Mouse (Mus musculus) lung, adult 2 months (tissue): Measurements from ENCODE around the gene Ky. TPM values are rescaled to one million over a fixed set of nuclear protein-coding genes. Genes with fewer than 3 reads are reported as not detected.

Source experiments
- DNase-seq: peaks from one replicate; pipeline ENCODE4 v3.0.0; 2022
- H3K4me1 ChIP-seq: fragments of 200-500 bp; 2 replicates; pipeline ENCODE4 v1.6.1; 2011; ENCODE audit warnings: low read length; ENCODE audit not compliant: control insufficient read depth, insufficient read depth
- H3K4me3 ChIP-seq: fragments of 200-500 bp; replicated peaks from 2 replicates; pipeline ENCODE3; 2011; ENCODE audit warnings: low read depth, mild to moderate bottlenecking, control low read depth, low read length; ENCODE audit errors: extremely low read depth
- CTCF ChIP-seq: fragments of 200-500 bp; IDR thresholded peaks from 2 replicates; pipeline ENCODE4 v1.5.1; 2011; ENCODE audit warnings: mild to moderate bottlenecking, low read length, control low read depth; ENCODE audit not compliant: insufficient read depth
- POLR2A ChIP-seq: fragments of 200-500 bp; IDR thresholded peaks from 2 replicates; pipeline ENCODE4 v1.6.1; 2011; ENCODE audit warnings: low read depth, mild to moderate bottlenecking, control low read depth, low read length, borderline replicate concordance; ENCODE audit errors: extremely low read depth
- WGBS: fragments of 180-500 bp; shearing (Covaris S2); methylation state at CpG from one replicate; pipeline ENCODE4 v1.1.7; 2018; 5-methylcytosine and 5-hydroxymethylcytosine counted together
- polyA plus RNA-seq: library from polyadenylated mRNA; depleted of rRNA; stranded (reverse); fragments of >200 nt; gene quantifications from 2 replicates; pipeline ENCODE4 v1.2.3, GENCODE M21; 2012

Ky gene
- polyA plus RNA-seq, 1 experiment, result 2.9 TPM

GRCm38 (mm10) chr9:102529008-102529407 lies 23.5 kb downstream of the Ky start:
- H3K4me1 ChIP-seq, result no peaks in the 10 kb centered on the region
- DNase-seq, result no peak
- TF ChIP-seq POLR2A (no peak), CTCF (no peak)
- WGBS, result 64% methylated on average over 3 of the region's 3 CpGs
- no peak overlapping the region for H3K4me3 ChIP-seq

GRCm38 (mm10) chr9:102531051-102531892 lies 25.7 kb downstream of the Ky start:
- no peaks in the 10 kb centered on the region for H3K4me1 ChIP-seq
- no peak for TF ChIP-seq CTCF
- no peak for TF ChIP-seq POLR2A
- WGBS, result 83% methylated on average over 21 of the region's 21 CpGs
- no peak for DNase-seq
- no peak overlapping the region for H3K4me3 ChIP-seq

GRCm38 (mm10) chr9:102536968-102537367 lies 31.4 kb downstream of the Ky start:
- no peaks in the 10 kb centered on the region for H3K4me1 ChIP-seq
- no peak overlapping the region for H3K4me3 ChIP-seq
- 86% methylated on average over 4 of the region's 4 CpGs for WGBS
- DNase-seq, result no peak
- no peak for TF ChIP-seq POLR2A
- no peak for TF ChIP-seq CTCF

GRCm38 (mm10) chr9:102539699-102540098 lies 34.1 kb downstream of the Ky start:
- TF ChIP-seq CTCF (no peak), POLR2A (no peak)
- 53% methylated on average over 7 of the region's 7 CpGs for WGBS
- no peak overlapping the region for H3K4me3 ChIP-seq
- DNase-seq, result no peak
- no peaks in the 10 kb centered on the region for H3K4me1 ChIP-seq

GRCm38 (mm10) chr9:102541666-102542065 lies 36.1 kb downstream of the Ky start:
- no peaks in the 10 kb centered on the region for H3K4me1 ChIP-seq
- H3K4me3 ChIP-seq, result no peak overlapping the region
- no peak for DNase-seq
- TF ChIP-seq POLR2A (no peak), CTCF (no peak)
- 71% methylated on average over 10 of the region's 10 CpGs for WGBS

- no peak for TF ChIP-seq POLR2A
- no peak for TF ChIP-seq CTCF
- WGBS, result 58% methylated on average over 8 of the region's 8 CpGs
- Histone ChIP-seq H3K4me1 (no peaks in the 10 kb centered on the region), H3K4me3 (no peak overlapping the region)
- no peak for DNase-seq
These were observed 37.0 kb downstream of the Ky start for GRCm38 (mm10) chr9:102542540-102542939.

- no peak overlapping the region for H3K4me3 ChIP-seq
- no peaks in the 10 kb centered on the region for H3K4me1 ChIP-seq
- WGBS, result 73% methylated on average over 2 of the region's 2 CpGs
- TF ChIP-seq POLR2A, result no peak
- TF ChIP-seq CTCF, result no peak
- no peak for DNase-seq
These were observed 38.2 kb downstream of the Ky start for GRCm38 (mm10) chr9:102543761-102544115.

- TF ChIP-seq CTCF (no peak), POLR2A (no peak)
- WGBS, result 16% methylated on average over 11 of the region's 11 CpGs
- no peak for DNase-seq
- Histone ChIP-seq H3K4me3 (no peak overlapping the region), H3K4me1 (no peaks in the 10 kb centered on the region)
These were observed 38.7 kb downstream of the Ky start for GRCm38 (mm10) chr9:102544116-102544772.

GRCm38 (mm10) chr9:102544773-102545366 lies 39.3 kb downstream of the Ky start:
- DNase-seq, result peak; percentile 77
- Histone ChIP-seq H3K4me1 (no peaks in the 10 kb centered on the region), H3K4me3 (no peak overlapping the region)
- 2% methylated on average over 26 of the region's 26 CpGs for WGBS
- TF ChIP-seq POLR2A (no peak), CTCF (peak; percentile 80)
